Mouse (Mus musculus): ENCODE measurements around the gene Ifi27l2b. TPM values are rescaled to one million over a fixed set of nuclear protein-coding genes. Genes with fewer than 3 reads are reported as not detected.
"Not testable (repeated sequence)": the region's sequence is repeated elsewhere in the genome, so short reads cannot be mapped to it uniquely, and the experiment has no call there.

Ifi27l2b gene
- polyA plus RNA-seq, 1 experiment from 2014 or later: 10.2 TPM

GRCm38 (mm10) chr12:103487276-103487675, 30.3 kb upstream of the Ifi27l2b start:
- no peaks in the 10 kb centered on the region for H3K4me1 ChIP-seq (ENCODE audit: control insufficient read depth, insufficient read depth, low read length)
- H3K27me3 ChIP-seq (ENCODE audit: control insufficient read depth, insufficient read depth, low read length): no peaks in the 10 kb centered on the region
- no peak overlapping the region for H3K9ac ChIP-seq (ENCODE audit: low read length)
- ATAC-seq (ENCODE audit: insufficient read depth, low FRiP score): no peak
- no peak overlapping the region for H3K4me2 ChIP-seq (ENCODE audit: low read depth, low read length)
- 49% methylated on average over 4 of the region's 4 CpGs for WGBS
- H3K36me3 ChIP-seq (ENCODE audit: control insufficient read depth, insufficient read depth, low read length): no peaks in the 10 kb centered on the region
- no peaks in the 10 kb centered on the region for H3K9me3 ChIP-seq (replicated peaks; ENCODE audit: control insufficient read depth, low read length)
- H3K27ac ChIP-seq (ENCODE audit: low read length): no peak overlapping the region
- H3K4me3 ChIP-seq (replicated peaks; ENCODE audit: low read length): no peak overlapping the region

- H3K4me1 ChIP-seq (ENCODE audit: control insufficient read depth, insufficient read depth, low read length): no peaks in the 10 kb centered on the region
- H3K4me3 ChIP-seq (replicated peaks; ENCODE audit: low read length): no peak overlapping the region
- H3K36me3 ChIP-seq (ENCODE audit: control insufficient read depth, insufficient read depth, low read length): no peaks in the 10 kb centered on the region
- no peak overlapping the region for H3K9ac ChIP-seq (ENCODE audit: low read length)
- H3K4me2 ChIP-seq (ENCODE audit: low read depth, low read length): no peak overlapping the region
- no peaks in the 10 kb centered on the region for H3K9me3 ChIP-seq (replicated peaks; ENCODE audit: control insufficient read depth, low read length)
- no peaks in the 10 kb centered on the region for H3K27me3 ChIP-seq (ENCODE audit: control insufficient read depth, insufficient read depth, low read length)
- ATAC-seq (ENCODE audit: insufficient read depth, low FRiP score): no peak
- 78% methylated on average over 1 of the region's 1 CpGs for WGBS
- H3K27ac ChIP-seq (ENCODE audit: low read length): no peak overlapping the region
Measured at GRCm38 (mm10) chr12:103486726-103487125, 29.7 kb upstream of the Ifi27l2b start.

- not testable (repeated sequence) for H3K4me3 ChIP-seq (replicated peaks; ENCODE audit: low read length); H3K27ac ChIP-seq (ENCODE audit: low read length); H3K9me3 ChIP-seq (replicated peaks; ENCODE audit: control insufficient read depth, low read length); H3K9ac ChIP-seq (ENCODE audit: low read length); H3K4me2 ChIP-seq (ENCODE audit: low read depth, low read length); H3K27me3 ChIP-seq (ENCODE audit: control insufficient read depth, insufficient read depth, low read length); ATAC-seq (ENCODE audit: insufficient read depth, low FRiP score); H3K36me3 ChIP-seq (ENCODE audit: control insufficient read depth, insufficient read depth, low read length); H3K4me1 ChIP-seq (ENCODE audit: control insufficient read depth, insufficient read depth, low read length)
- WGBS: 61% methylated on average over 9 of the region's 9 CpGs
Measured at GRCm38 (mm10) chr12:103484200-103484972, 27.4 kb upstream of the Ifi27l2b start.

GRCm38 (mm10) chr12:103482781-103483180, 25.8 kb upstream of the Ifi27l2b start:
- 70% methylated on average over 2 of the region's 2 CpGs for whole genome bisulfite sequencing
- H3K4me1 ChIP-seq (ENCODE audit: control insufficient read depth, insufficient read depth, low read length): no peaks in the 10 kb centered on the region
- ATAC-seq (ENCODE audit: insufficient read depth, low FRiP score): no peak
- H3K9ac ChIP-seq (ENCODE audit: low read length): no peak overlapping the region
- no peaks in the 10 kb centered on the region for H3K27me3 ChIP-seq (ENCODE audit: control insufficient read depth, insufficient read depth, low read length)
- no peak overlapping the region for H3K4me2 ChIP-seq (ENCODE audit: low read depth, low read length)
- H3K9me3 ChIP-seq (replicated peaks; ENCODE audit: control insufficient read depth, low read length): no peaks in the 10 kb centered on the region
- H3K36me3 ChIP-seq (ENCODE audit: control insufficient read depth, insufficient read depth, low read length): no peaks in the 10 kb centered on the region
- no peak overlapping the region for H3K27ac ChIP-seq (ENCODE audit: low read length)
- H3K4me3 ChIP-seq (replicated peaks; ENCODE audit: low read length): no peak overlapping the region

GRCm38 (mm10) chr12:103481671-103482070, 24.6 kb upstream of the Ifi27l2b start:
- H3K9me3 ChIP-seq (replicated peaks; ENCODE audit: control insufficient read depth, low read length): no peaks in the 10 kb centered on the region
- 76% methylated on average over 5 of the region's 5 CpGs for WGBS
- no peak for ATAC-seq (ENCODE audit: insufficient read depth, low FRiP score)

GRCm38 (mm10) chr12:103477461-103478015, 20.5 kb upstream of the Ifi27l2b start:
- Histone ChIP-seq H3K27me3 (ENCODE audit: control insufficient read depth, insufficient read depth, low read length) (no peaks in the 10 kb centered on the region), H3K4me3 (replicated peaks; ENCODE audit: low read length) (no peak overlapping the region), H3K9me3 (replicated peaks; ENCODE audit: control insufficient read depth, low read length) (no peaks in the 10 kb centered on the region), H3K36me3 (ENCODE audit: control insufficient read depth, insufficient read depth, low read length) (no peaks in the 10 kb centered on the region), H3K9ac (ENCODE audit: low read length) (no peak overlapping the region), H3K4me2 (ENCODE audit: low read depth, low read length) (no peak overlapping the region), H3K4me1 (ENCODE audit: control insufficient read depth, insufficient read depth, low read length) (no peaks in the 10 kb centered on the region), H3K27ac (ENCODE audit: low read length) (no peak overlapping the region)
- 54% methylated on average over 7 of the region's 7 CpGs for WGBS
- ATAC-seq (ENCODE audit: insufficient read depth, low FRiP score): no peak

More at GRCm38 (mm10) chr12:103481671-103482070, 24.6 kb upstream of the Ifi27l2b start:
- H3K27ac ChIP-seq (ENCODE audit: low read length): no peak overlapping the region
- H3K27me3 ChIP-seq (ENCODE audit: control insufficient read depth, insufficient read depth, low read length): no peaks in the 10 kb centered on the region
- no peaks in the 10 kb centered on the region for H3K4me1 ChIP-seq (ENCODE audit: control insufficient read depth, insufficient read depth, low read length)
- no peak overlapping the region for H3K4me2 ChIP-seq (ENCODE audit: low read depth, low read length)
- no peaks in the 10 kb centered on the region for H3K36me3 ChIP-seq (ENCODE audit: control insufficient read depth, insufficient read depth, low read length)
- no peak overlapping the region for H3K9ac ChIP-seq (ENCODE audit: low read length)
- no peak overlapping the region for H3K4me3 ChIP-seq (replicated peaks; ENCODE audit: low read length)

GRCm38 (mm10) chr12:103476779-103477389, 19.9 kb upstream of the Ifi27l2b start:
- no peaks in the 10 kb centered on the region for H3K27me3 ChIP-seq (ENCODE audit: control insufficient read depth, insufficient read depth, low read length)

GRCm38 (mm10) chr12:103474481-103474880, 17.5 kb upstream of the Ifi27l2b start:
- no peaks in the 10 kb centered on the region for H3K36me3 ChIP-seq (ENCODE audit: control insufficient read depth, insufficient read depth, low read length)
- 28% methylated on average over 2 of the region's 2 CpGs for WGBS
- H3K27ac ChIP-seq (ENCODE audit: low read length): no peak overlapping the region
- no peak overlapping the region for H3K9ac ChIP-seq (ENCODE audit: low read length)
- no peaks in the 10 kb centered on the region for H3K4me1 ChIP-seq (ENCODE audit: control insufficient read depth, insufficient read depth, low read length)
- no peaks in the 10 kb centered on the region for H3K9me3 ChIP-seq (replicated peaks; ENCODE audit: control insufficient read depth, low read length)
- no peak overlapping the region for H3K4me2 ChIP-seq (ENCODE audit: low read depth, low read length)
- H3K27me3 ChIP-seq (ENCODE audit: control insufficient read depth, insufficient read depth, low read length): no peaks in the 10 kb centered on the region
- no peak overlapping the region for H3K4me3 ChIP-seq (replicated peaks; ENCODE audit: low read length)
- ATAC-seq (ENCODE audit: insufficient read depth, low FRiP score): no peak

More at GRCm38 (mm10) chr12:103476779-103477389, 19.9 kb upstream of the Ifi27l2b start:
- WGBS: 69% methylated on average over 1 of the region's 1 CpGs
- no peaks in the 10 kb centered on the region for H3K36me3 ChIP-seq (ENCODE audit: control insufficient read depth, insufficient read depth, low read length)
- no peak for ATAC-seq (ENCODE audit: insufficient read depth, low FRiP score)
- no peaks in the 10 kb centered on the region for H3K4me1 ChIP-seq (ENCODE audit: control insufficient read depth, insufficient read depth, low read length)
- no peak overlapping the region for H3K4me2 ChIP-seq (ENCODE audit: low read depth, low read length)
- no peaks in the 10 kb centered on the region for H3K9me3 ChIP-seq (replicated peaks; ENCODE audit: control insufficient read depth, low read length)
- no peak overlapping the region for H3K9ac ChIP-seq (ENCODE audit: low read length)
- no peak overlapping the region for H3K27ac ChIP-seq (ENCODE audit: low read length)
- no peak overlapping the region for H3K4me3 ChIP-seq (replicated peaks; ENCODE audit: low read length)

- H3K4me2 ChIP-seq (ENCODE audit: low read depth, low read length); H3K27me3 ChIP-seq (ENCODE audit: control insufficient read depth, insufficient read depth, low read length); H3K9ac ChIP-seq (ENCODE audit: low read length); H3K36me3 ChIP-seq (ENCODE audit: control insufficient read depth, insufficient read depth, low read length); H3K27ac ChIP-seq (ENCODE audit: low read length); H3K4me1 ChIP-seq (ENCODE audit: control insufficient read depth, insufficient read depth, low read length); H3K4me3 ChIP-seq (replicated peaks; ENCODE audit: low read length); ATAC-seq (ENCODE audit: insufficient read depth, low FRiP score); H3K9me3 ChIP-seq (replicated peaks; ENCODE audit: control insufficient read depth, low read length): not testable (repeated sequence)
- WGBS: no CpG with 5 or more reads among the region's 1 CpGs
Measured at GRCm38 (mm10) chr12:103456727-103457126, 296 bp downstream of the Ifi27l2b start.
